Mouse (Mus musculus) heart, postnatal 14 days (tissue): ENCODE measurements around the gene Zbtb11. TPM values are rescaled to one million over a fixed set of nuclear protein-coding genes. Genes with fewer than 3 reads are reported as not detected.
"Not testable (repeated sequence)": the region's sequence is repeated elsewhere in the genome, so short reads cannot be mapped to it uniquely, and the experiment has no call there.

ENCODE experiments used
- DNase-seq, 2 experiments: peaks; one replicate each; pipeline ENCODE4 v3.0.0; 2021 to 2022
- intact Hi-C: fragments of 180-260 bp; cut with DNase I; formaldehyde crosslinking; loops from one replicate; pipeline ENCODE4 v1.15.1; 2025
- long read RNA-seq, 2 experiments: library from polyadenylated mRNA; stranded (forward); transcript quantifications; one replicate each; pipeline ENCODE4 v2.0.0; 2021
- total RNA-seq, 2 experiments: library from RNA; stranded (reverse); gene quantifications; 2 replicates each; pipeline ENCODE4 v1.2.3; 2021

Gene Zbtb11
- 10 to 100 TPM; 11.5 to 12.5 TPM for total RNA-seq
- long read RNA-seq, experiment 1, full-length matches to known transcripts, result 7 of 10 reads
- long read RNA-seq, experiment 1, partial matches to known transcripts, result 2 of 10 reads
- long read RNA-seq, experiment 1, other reads (novel, unspliced or antisense), result 1 of 10 reads
- long read RNA-seq, experiment 2, partial matches to known transcripts, result 3 of 4 reads
- long read RNA-seq, experiment 2, other reads (novel, unspliced or antisense), result 1 of 4 reads

DNA sequence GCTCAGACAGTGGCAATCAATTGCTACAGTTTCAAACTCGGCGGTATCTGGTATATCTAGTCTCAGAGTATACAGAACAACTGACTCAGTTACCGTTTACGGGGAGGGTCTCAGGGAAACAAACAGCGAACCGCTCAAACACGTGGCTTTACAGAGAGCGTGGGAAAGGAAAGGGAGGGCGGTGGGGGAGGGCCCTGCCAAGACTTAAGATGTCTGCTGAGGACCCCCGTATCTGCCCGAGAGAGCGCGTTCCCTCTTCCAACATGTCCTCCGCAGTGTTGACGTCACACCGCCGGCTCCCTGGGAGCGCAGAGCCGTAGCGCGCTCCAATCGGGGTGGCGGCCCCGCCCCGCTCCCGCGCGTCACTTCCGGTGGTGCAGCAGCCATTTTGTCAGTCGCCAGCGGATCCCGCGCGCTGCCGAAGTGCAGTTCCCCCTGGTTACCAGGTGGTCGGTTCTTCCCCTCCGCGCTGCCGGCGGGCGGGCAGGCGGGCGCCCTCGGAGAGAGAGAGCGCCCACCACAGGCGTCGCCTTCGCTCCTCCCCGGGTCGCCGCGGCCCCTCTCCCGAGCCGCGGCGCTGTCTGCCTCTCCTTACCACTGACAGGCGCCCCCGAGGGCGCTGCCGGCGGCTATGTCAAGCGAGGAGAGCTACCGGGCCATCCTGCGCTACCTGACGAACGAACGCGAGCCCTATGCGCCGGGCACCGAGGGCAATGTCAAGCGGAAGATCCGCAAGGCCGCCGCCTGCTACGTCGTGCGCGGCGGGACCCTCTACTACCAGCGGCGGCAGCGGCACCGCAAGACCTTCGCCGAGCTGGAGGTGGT is at the start of gene Zbtb11:
TSS of gene Zbtb11 (plus strand) at position 453 of the 825 bp plus-strand sequence.
- intact Hi-C loops, result loop anchor here (2.0 to 5.0 kb wide), 2 partner anchors 55 to 89 kb away; partner anchors contain the start of gene Pcnp
- DNase-seq, result peak; percentile 100

DNA sequence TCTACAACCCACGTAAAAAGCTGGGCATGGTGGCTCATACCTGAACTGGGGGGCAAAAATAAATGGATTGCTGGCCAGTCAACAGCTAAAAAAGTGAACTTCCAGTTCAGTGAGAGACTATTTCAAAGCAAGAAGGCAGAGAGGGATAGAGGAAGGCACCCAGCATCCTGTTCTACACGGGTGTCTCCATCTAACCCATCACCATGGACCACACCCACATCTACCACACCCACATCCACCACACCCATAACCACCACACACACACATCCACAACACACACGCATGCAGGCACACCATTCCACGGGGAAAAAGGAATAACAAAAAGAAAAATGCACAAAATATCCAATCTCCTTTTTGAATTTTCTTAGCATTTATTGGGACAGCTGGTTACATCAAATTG is 49.7 kb upstream of the Zbtb11 start:
- no peak for DNase-seq
- intact Hi-C loops, result no loop called here

DNA sequence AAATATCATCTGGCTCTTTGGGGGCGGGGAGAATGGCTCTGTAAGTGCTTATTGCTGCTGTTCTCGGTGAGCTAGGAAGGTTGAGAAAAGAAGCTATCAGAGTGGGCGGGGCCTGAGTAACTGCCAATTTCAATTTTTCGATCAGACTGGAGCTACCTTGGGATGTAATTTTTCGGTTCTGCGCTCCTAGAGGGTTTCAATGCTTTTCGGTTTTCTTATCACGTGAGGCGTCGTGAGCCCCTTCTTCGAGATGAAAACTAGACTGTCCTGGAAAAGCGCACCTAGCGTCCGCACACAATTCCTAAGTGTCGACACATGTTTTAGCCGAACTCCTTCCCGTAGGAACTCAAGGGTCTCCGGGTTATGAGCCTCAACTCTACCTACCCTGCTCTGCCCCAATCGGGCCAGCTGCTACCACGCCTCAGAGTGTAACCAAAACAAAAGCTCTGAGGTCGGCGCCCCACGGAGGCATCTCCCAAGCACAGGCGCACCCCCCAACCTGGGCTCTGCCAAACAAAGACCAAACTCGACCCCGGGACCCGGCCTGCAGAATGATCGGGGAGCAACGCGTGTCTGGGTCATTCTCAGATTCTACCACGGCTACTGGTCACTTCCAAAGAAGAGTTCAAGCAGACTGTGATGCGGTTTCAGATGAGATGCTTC is 39.9 kb upstream of the Zbtb11 start:
- intact Hi-C loops, result no loop called here
- DNase-seq, result peak; percentile 27 to 29

DNA sequence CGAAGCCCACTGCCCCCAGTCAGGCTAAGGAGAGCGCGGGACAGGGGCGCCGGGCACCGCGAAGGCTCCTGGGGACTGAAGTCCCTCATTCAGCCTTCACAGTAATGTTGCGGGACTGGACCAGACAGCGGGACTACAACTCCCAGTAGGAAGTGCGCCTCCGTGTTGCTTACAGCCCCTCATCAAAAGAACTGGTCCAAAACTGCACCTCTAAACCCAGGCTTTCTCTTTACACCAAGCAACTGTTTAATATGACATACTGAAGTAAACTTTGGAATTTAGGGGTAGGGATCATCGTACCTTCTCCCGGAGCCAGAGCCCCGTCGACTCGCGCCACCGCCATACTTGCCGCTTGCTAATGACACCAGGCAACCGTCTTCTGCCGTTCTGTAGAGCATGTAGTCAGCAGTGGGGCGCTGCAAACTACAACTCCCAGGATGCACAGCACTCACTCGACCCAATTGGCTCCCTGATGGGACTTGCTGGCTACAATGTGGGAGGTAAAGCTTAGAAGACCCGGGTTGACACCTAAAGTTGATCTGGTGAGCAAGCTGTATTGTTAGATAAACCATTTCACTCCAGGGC is 39.1 kb upstream of the Zbtb11 start, which contains the start of gene Cep97:
TSS of gene Cep97 (minus strand) at position 403 of the 585 bp plus-strand sequence.
- peak; percentile 83 to 88 for DNase-seq
- intact Hi-C loops, result no loop called here

DNA sequence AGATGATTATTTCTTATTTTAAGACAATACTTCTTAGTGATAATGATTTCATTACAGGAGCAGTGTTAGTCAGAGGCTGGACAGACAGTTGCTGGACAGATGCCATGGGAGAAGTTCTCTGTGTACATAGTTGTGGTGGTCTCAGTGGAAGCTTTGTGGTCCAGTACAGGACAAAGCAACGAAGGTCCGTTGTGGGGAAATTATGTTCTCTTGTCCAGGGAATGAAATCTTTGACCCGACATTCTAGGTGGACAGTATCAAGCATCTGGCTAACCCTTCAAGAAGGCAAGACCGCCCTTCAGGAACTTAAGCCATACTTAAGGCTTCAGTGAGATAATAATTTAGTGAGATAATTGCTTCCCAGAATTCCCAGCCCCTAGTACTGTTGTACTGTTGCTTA is 34.9 kb upstream of the Zbtb11 start:
- no peak for DNase-seq
- intact Hi-C loops, result no loop called here

DNA sequence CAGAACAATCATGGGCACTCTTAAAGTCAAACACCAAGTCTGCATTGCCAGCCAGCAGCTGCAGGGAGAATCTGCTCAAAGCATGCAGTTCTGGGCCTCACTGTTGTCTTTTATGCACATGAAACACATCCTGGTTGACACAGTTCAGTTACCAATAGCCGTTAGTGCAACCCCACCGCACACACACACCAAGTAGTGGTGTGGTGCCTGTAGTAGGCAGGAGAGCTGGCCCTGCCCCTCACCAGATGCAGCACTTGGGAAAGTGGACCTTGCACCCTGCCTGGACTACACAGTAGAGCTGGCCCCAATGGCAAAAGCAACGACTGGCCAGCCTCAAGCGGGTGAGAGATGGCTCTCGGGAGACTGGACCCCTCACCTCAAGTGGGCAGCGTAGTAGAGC is 34.0 kb upstream of the Zbtb11 start:
- no peak for DNase-seq
- intact Hi-C loops, result no loop called here

DNA sequence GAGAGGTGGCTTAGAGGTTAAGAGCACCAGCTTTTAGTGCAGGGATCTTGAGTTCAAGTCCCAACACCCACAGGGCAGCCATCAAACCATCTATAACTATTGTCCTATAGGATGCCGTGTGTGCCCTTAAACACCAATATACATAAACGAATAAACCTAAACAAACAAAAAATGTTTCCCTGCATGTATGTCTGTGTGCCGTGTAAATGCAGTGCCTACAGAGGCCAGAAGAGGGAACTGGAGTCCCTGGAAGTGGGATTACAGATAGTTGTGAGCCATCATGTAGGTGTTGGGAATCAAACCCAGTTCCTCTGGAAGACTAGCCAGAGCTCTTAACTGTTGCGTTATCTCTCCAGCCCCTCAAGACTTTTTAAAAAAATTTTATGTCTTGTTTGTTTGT is 32.9 kb upstream of the Zbtb11 start:
- intact Hi-C loops, result no loop called here
- DNase-seq, result no peak

DNA sequence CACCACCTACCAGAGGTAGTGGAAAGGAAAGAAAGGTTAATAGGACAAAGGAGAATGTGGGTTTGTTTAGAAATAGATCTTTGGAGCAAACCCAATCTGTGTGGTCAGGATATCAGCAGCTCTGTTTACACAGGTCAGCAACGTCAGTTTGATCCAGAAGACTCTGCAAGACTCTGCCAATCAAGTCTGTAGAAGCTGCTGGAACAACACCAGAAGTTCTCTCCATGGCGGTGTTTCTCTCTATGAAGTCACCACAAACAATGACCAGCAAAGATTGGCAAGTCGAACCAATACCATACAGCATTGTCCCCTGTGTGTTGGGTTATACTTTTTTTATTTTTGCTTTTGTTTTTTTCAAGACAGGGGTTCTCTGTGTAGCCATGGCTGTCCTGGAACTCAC is 26.4 kb upstream of the Zbtb11 start:
- no peak for DNase-seq
- intact Hi-C loops, result no loop called here

DNA sequence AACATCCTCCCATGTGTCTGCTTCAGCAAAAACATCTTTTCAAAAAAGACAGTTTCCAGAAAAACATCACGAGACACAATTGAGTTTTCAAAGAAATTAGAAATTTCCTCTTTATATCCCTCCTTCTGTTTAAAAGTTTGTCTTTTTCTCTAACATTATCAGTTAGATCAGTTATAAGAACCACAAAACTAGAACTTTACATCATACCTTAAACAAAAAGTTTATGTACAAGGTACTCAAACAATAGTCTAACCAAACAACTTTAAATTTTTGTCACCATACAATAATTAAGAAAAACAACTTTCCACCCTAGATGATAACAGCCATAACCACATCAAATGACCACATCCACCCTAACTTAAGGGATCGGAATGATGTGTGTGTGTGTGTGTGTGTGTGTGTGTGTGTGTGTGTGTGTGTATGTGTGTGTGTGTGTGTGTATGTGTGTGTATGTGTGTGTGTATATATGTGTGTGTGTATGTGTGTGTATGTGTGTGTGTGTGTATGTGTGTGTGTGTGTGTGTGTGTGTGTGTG is 25.7 kb upstream of the Zbtb11 start:
- intact Hi-C loops, DNase-seq: not testable (repeated sequence)

DNA sequence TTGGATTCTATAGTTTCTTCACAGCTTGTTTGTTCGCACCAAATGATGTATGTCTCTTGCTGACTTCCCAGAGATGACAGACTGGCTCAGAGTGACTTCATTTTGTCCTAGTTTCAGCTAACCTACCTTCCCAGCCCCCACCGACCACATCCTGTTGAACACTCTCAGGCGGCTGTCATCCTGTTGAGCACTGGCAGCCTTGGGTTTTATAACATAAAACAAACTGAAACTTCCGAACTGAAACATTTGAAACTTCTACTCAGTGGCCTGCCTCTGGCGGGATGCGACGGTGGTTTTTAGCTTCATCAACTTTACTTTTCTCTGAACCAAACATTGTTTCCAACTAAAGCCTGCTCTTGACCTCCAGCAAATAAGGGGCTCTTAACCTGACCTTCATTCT is 24.7 kb upstream of the Zbtb11 start:
- DNase-seq, result peak in 1 of 2 experiments; percentile 19
- intact Hi-C loops, result no loop called here

DNA sequence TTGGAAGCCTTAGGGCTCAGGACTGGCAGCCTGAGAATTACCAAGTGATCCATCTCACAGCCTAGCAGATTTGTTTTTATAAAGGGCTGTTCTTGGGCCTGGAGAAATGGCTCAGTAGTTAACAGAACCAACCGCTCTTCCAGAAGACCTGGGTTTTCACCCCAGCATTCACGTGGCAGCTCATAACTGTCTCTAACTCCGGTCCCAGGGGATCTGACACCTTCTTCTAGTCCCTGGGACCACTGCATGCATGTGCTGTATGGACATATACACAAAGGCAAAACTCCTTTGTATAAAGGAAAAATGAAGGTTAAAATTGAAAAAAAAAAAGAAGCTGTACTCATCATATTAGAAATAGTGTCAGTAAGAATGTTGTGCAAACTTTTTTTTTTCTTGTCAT is 23.2 kb upstream of the Zbtb11 start:
- intact Hi-C loops, result loop anchor here (2.0 to 10.0 kb wide), 3 partner anchors 114 to 724 kb away; no protein-coding TSS in a partner anchor
- no peak for DNase-seq

DNA sequence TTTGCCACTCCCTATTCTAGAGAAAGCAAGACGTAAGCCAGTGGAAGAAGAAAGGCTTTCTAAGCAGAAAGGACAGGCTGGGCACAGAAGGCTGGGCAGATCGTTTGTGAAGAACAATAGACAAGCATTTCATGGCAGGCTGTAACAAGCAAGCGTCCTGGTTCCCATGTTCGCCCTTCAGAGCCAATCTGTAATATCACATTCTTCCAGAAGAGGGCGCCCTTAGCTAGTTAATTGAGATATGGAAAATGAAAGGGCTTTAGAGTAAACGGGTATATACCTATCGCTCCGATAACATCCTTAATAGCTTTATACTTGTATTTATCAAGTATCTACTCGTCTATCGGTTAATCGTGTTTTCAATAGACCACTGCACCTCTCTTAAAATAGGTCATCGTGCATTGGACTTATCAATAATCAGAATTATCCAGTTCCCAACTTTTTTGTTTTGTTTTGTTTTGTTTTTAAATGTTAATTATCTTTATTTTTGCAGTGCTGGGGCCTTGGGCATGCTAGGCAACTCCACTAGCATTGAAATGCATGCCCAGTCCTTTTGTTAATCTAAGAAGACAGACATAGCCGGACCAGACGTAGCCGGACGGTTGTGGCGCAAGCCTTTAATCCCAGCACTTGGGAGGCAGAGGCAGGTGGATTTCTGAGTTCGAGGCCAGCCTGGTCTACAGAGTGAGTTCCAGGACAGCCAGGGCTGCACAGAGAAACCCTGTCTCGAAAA is 22.6 kb upstream of the Zbtb11 start:
- peak; percentile 68 to 90 for DNase-seq
- intact Hi-C loops, result loop anchor here (2.0 to 10.0 kb wide), 3 partner anchors 114 to 724 kb away; no protein-coding TSS in a partner anchor

DNA sequence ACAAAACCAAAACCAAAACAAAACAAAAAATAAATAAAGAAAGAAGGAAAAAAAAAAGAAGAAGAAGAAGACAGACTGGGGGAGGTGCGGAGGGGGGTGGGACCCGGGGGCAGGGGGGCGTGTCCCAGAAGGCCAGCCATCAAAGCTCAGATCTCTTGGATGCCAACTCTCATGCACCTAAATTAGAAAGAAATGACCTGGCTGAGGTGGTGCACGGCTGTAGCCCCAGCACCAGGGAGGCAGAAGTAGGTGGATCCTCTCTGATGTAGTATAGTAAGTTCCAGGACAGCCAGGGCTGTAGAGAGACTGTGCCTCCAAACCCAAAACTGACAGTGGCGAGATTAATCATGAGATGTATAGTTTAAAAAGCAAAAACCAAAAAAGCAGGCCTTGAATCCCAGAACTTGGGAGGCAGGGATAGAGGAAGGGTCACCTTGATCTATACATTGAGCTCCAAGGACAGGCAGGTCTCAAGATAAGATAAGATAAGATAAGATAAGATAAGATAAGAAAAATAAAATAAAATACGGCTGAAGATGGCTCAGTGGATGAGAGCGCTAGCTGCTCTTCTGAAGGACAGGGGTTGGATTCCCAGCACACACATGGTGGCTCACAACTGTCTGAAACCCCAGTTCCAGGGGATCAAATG is 21.9 kb upstream of the Zbtb11 start:
- intact Hi-C loops, result loop anchor here (2.0 to 10.0 kb wide), 3 partner anchors 113 to 723 kb away; no protein-coding TSS in a partner anchor
- DNase-seq, result no peak

DNA sequence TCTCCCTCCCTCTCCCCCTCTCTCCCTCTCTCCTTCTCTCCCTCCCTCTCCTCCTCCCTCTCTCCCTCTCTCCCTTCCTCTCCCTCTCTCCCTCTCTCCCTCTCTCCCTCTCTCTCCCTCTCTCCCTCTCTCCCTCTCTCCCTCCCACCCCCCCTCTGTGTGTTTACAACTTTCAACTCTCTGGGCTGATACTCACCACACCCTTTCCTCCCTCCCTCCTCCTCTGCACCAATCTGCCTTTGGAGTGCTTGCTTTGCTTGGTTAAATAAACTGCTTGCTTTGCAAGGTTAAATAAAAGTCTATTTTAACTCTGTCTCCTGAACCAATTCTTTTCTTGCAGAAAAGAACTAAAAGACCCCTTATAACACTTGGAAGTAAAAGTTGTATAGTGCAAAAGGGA is 20.9 kb upstream of the Zbtb11 start:
- DNase-seq, result no peak
- intact Hi-C loops, result loop anchor here (10.0 kb wide), 1 partner anchor 722 kb away; no protein-coding TSS in a partner anchor

DNA sequence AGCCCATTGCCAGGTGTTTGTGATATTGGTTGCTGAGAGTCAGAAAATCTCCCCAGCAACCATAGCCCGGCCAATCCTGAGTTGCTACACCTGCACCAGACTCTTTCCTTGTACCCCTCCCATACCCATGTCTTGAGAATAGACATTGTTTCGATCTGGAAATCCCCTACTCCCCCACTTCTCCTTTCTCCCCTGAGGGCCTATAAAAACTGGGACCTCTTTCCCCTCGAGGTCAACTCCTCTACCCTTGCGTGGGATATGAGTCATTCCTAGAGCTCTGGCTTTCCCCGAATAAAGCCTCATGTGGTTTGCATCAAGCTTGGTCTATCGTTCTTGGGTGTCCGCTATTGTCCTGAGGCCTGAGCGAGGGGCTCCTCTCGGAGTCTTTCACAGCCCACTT is 19.5 kb upstream of the Zbtb11 start:
- not testable (repeated sequence) for DNase-seq
- intact Hi-C loops, result loop anchor here (10.0 kb wide), 1 partner anchor 721 kb away; no protein-coding TSS in a partner anchor

DNA sequence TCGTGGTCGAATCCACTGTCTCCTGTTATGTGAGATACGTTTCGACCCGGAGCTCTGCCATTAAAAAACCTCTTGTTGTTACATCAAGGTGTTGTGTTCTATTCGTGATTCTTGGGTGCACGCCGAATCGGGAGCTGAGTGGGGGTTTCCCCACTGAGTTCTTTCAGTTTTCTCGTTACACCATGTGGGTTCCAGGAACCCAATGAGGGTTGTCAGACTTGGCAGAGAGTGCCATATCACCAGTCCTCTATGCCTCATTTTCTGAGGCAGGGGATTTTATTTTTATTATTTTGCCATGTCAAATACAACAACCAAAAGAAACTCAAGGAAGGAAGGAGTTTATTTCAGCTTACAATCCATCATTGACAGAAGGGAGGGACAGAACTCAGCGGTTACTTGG is 10.6 kb upstream of the Zbtb11 start:
- DNase-seq, intact Hi-C loops: not testable (repeated sequence)

DNA sequence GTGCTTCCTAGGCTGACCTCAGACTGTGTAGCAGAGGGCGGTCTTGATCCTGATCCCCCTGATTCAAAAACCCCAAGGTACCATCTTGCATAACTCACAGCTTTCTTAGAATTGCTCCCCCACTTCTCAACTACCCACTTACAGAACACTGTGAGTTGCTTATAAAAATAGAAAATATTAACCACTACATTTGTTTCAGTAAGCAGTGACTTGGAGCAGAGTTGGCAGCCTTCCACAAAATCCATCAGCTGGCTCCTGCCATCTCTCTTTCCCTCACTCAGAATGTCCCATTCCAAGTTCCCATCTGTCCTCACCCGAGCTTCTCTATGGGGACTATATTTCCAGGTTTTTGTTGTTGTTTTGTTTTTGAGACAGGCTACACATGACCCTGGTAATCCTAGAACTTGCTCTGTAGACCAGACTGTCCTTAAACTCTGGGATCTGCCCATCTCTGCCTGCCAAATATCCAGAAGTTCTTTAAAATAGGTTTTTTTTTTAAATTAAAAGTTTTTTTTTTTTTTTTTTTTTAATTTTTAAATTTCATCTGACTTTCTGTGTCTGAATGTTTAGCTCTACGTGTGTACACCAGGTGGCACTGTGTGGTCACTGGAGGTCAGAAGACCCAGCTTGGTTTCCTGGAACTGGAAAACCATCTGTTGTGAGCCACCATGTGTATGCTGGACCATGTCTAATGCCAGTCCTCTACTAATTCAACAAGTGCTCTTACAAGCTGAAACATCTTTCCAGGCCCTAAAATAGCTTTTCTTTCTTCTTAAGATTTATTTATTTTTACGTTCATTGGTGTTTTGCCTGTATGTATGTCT is 9.3 kb upstream of the Zbtb11 start:
- peak; percentile 35 to 39 for DNase-seq
- intact Hi-C loops, result no loop called here
